Mouse (Mus musculus) kidney, postnatal 25 days (tissue): ENCODE measurements at regions not wholly inside any gene's neighbourhood (a gene's known extent, or its start where the extent isn't known, plus 50 kb on each side); places are given as distances from the start of the nearest gene placed in this dataset.

Experiments
- DNase-seq, 2 experiments: peaks; one replicate each; pipeline ENCODE4 v3.0.0; 2021; ENCODE audit warnings: mixed read lengths in 2 of 2

DNA sequence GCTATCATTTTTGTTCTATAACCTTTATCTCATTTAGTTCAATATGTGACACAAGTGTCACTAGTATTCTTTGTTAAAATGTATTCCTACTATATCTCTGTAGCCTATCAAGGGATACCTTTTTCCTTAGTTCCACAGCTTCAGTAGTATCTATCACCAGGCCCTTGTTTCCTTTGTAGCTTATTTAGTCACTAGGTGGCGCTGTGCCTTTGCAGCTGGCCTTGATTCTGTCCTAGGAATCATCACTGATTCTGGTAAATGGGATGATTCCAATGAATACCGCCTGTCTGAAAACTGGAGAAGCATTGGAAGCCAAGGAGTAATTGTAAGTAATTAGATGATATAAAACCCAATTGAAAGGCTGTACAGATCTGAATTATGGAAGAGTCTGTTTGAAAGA, 139.3 kb downstream of the Dcaf12l2 start:
- peak in 1 of 2 experiments; percentile 1 for DNase-seq
